Mouse (Mus musculus) left cerebral cortex, adult 18-20 months (tissue): ENCODE measurements around the gene Fn1. TPM values are rescaled to one million over a fixed set of nuclear protein-coding genes. Genes with fewer than 3 reads are reported as not detected.

Experiments
- DNase-seq, 2 experiments: peaks; one replicate each; pipeline ENCODE4 v3.0.0; 2021 to 2022; ENCODE audit warnings: low spot score in 2 of 2, mixed read lengths in 1 of 2
- long read RNA-seq, 2 experiments: library from polyadenylated mRNA; stranded (forward); transcript quantifications; one replicate each; pipeline ENCODE4 v2.0.0; 2021
- total RNA-seq, 2 experiments: library from RNA; stranded (reverse); gene quantifications; 2 replicates each; pipeline ENCODE4 v1.2.3; 2021

The Fn1 gene
- total RNA-seq: 10 to 100 TPM; 42.0 to 45.8 TPM
- long read RNA-seq, experiment 1, full-length matches to known transcripts: 3 of 17 reads
- long read RNA-seq, experiment 1, partial matches to known transcripts: 12 of 17 reads
- long read RNA-seq, experiment 1, other reads (novel, unspliced or antisense): 2 of 17 reads
- long read RNA-seq, experiment 2, full-length matches to known transcripts: 2 of 8 reads
- long read RNA-seq, experiment 2, partial matches to known transcripts: 5 of 8 reads
- long read RNA-seq, experiment 2, other reads (novel, unspliced or antisense): 1 of 8 reads

DNA sequence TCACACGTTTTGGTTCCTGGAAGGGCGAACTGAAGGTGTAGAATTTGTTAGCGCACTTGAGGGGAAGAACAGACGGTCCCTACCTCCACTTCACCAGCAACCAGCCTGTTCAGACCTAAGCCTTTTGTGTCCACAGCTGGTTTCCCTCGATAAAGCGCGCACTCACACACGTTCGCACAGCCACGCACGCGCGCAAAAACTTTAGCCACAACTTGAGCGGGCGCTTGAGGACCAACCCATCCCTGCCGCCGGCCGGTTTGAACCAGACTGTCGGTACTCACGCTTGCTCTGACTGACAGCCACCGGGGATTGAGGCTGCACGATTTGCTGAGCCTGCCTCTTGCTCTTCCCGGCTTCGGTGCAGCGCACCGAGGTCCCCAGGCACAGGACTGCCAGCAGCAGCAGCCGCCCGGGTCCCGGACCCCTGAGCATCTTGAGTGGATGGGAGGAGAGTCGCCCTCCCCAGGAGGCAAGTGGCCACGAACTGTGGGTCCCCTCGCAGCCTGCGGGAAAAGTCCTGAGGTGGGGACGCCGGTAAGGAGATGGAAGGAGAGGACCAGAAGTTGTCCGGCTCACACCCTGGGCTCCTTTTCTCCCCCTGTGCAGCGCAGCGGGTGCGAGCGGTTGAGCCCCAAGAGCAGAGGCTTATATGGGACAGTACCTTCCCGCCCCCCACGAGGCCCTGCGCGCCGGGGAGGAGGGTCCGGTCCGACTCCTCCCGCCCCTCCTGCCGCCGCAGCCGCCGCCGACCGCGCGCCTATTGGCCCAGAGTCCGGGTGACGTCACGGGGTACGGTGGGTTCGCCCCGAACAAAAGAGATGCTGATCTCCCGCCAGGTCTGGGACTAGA is at the start of gene Fn1:
Gene Fn1, minus strand, starts transcription at position 650 of the 849 bp plus-strand sequence.
- peak; percentile 21 to 29 for DNase-seq

DNA sequence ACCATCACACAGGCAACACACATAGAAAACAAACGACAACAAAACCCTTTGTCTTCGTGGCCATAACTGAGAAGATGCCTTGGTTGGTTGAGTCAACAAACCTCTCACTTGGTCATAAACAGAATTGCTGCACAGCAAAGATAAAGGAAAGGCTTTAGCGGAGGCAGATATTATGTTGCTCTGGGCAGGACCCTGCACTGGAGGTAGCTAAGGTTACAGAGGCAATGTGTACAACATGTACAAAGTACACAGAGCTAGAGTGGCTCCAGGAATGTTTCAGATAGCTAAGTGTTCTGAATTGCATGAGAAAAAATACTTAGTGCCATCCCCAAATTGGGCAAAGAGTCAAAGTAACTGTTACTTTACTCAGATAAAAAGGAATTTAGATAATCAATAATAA is 43.1 kb upstream of the Fn1 start:
- DNase-seq: no peak

- DNase-seq: no peak
These were observed 38.7 kb upstream of the Fn1 start for GRCm38 (mm10) chr1:71691472-71692277.

DNA sequence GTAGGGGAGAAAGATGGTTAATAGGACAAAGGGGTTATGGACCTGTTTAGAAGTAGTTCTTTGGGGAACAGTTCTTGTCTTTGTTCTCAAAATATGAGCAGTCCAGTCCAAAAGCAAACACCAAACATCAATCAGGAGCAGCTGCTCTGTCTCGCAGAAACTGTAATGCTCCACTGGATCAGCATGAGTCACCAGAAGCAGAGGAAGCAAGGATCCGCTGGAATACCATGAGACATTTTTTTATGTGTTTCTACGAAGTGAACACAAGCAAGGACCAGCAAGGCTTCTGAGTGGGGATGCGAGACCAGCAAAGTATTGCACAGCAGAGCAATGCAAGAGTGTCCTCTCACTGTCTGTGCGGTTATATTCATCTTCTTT is 35.9 kb upstream of the Fn1 start:
- no peak for DNase-seq

GRCm38 (mm10) chr1:71688272-71688925 is 35.4 kb upstream of the Fn1 start:
- no peak for DNase-seq

DNA sequence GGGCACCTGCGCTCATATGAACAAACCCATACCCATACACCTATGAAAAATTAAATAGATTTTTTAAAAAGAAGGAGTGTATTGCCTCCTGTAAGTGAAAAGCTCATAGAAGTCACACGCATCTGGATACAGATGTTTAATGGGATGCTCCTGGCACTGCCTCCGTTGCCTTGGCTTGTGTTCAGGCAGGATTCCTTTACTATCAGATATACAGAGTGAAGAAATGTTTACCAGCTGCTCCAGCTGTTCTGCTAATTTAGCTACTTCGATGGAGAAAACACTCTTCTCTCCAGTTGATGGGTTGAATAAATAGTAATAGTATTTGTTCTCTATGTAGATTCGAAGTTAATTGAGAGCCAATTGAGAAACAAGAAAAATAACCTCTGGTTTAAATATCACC is 33.8 kb upstream of the Fn1 start:
- DNase-seq: no peak

DNA sequence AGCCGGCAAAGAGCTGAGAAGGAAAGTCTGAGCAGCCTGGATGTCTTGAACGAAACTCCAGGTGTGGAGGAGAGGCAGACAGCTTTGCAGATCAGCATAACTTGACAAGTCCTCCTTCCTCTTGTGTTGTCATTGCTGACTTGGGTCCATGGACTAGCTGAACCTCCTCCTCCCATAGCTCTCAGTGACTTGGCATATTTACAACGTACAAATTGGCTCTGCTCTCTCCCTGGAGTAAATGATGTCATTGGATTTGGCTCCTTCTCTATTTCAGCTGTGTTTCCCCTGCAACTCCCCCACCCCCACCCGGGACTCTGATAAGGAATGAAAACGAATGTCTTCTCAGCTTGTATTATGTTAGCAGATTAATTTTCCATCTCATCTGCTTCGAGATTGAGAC is 30.7 kb upstream of the Fn1 start:
- DNase-seq: no peak

GRCm38 (mm10) chr1:71682194-71682715 is 29.3 kb upstream of the Fn1 start:
- no peak for DNase-seq

DNA sequence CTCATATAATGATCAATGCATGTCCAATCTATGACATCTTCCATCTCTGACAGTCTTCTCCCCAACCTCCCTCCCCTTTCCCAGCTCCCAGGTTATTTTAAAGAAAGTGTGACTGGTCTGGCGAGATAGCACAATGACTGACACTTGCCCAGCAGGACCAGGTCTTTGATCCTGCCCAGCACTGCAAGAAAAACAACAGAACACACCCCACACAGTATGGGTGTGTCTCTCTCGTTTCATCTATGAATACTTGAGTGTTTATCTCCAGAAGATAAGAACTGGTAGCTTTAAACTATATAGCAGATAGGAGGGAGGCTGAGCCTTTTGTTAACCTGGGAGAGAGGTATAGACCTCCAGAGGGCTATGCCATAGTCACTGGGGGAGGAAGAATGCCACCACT is 28.3 kb upstream of the Fn1 start:
- no peak for DNase-seq

DNA sequence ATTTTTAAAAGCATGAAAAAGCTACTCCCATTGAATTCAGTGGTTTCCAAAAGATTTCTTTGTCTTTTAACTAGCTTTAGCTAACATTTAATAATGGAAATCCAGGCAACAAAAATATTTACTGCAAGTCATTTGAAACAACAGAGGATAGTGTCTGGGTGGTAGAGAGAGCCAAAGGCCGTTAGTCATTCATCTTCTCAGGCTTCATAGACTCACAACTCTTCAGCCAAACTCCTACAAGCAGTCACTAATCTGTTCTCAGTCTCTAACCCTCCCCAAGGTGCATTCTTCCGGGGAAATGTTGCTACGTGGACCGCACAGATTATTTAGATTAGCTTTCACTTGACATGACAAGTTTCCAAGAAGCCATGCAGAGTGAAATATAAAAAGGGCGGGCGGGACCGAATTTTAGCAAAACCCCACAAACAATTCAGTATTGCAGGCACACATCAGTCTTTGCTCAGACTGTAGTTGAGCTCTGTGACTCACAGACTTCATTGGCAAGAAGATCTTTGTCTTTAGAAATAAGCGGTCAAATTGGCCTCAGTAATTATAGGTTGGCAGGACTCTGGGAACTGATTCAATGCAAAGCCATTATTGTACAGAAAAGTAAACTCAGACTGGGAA is 27.2 kb upstream of the Fn1 start:
- DNase-seq: no peak

GRCm38 (mm10) chr1:71675420-71675819 is 22.4 kb upstream of the Fn1 start:
- no peak for DNase-seq

GRCm38 (mm10) chr1:71674274-71674673 is 21.3 kb upstream of the Fn1 start:
- DNase-seq: no peak

DNA sequence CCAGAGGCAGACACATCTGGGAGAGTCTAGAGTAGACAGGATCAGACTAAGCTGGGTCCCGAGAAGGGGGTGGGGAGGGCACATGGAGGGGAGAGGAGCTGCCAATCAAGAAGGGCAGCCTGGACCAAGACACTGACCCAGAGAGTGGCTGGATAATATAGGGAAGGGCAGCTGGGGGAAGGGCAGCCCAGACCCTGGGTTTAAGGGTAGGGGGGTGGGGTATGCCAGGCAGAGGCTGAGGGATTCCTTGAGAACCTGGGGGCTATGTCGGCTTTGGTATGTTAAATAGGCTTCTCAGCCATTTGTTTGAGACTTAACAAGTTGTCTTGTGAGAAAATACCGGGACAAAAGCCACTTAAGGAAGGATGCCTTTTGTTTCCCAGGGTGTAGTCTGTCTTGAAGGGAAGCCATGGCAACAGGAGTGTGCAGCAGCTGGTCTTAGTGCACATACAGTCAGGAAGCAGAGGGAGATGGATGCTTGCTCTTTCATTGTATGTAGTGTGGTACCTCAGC is 20.5 kb upstream of the Fn1 start:
- no peak for DNase-seq

- DNase-seq: no peak
These were observed 19.3 kb upstream of the Fn1 start for GRCm38 (mm10) chr1:71672346-71672745.

DNA sequence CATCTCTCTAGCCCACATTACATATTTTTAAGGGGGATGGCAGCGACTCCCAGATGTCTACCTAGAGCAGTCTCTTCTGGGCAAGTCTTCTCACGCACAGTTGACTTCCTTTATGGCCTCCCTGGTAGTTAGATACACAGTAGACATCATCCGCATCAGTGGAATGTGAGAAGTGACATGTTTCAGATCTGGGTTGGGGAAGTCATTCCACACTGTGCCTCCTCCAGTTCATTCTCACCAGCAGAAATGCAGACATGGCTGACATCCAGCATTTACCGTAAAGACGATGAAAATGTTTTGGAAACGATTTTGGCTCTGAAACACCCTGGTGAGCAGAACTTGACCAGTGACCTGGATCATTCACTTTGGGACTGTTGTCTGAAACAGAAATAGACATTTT is 10.2 kb upstream of the Fn1 start:
- no peak for DNase-seq

DNA sequence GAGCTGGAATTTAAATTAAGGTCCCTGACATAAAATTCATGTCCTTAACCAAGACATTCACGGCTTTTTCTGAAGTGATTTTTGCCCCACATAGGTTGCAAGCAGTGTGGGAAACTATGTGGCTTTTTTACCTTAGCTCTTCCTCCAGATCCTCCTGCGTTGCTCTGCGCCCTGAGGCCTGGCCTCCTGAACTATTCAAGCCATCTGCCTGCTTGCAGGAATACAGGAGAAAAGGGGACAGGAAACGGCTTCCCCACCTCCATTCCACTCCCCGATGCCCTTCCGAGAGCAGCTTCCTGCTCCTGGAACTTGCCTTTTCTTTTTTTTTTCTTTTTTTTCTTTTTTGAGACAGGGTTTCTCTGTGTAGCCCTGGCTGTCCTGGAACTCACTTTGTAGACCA is 5.6 kb upstream of the Fn1 start:
- DNase-seq: no peak

DNA sequence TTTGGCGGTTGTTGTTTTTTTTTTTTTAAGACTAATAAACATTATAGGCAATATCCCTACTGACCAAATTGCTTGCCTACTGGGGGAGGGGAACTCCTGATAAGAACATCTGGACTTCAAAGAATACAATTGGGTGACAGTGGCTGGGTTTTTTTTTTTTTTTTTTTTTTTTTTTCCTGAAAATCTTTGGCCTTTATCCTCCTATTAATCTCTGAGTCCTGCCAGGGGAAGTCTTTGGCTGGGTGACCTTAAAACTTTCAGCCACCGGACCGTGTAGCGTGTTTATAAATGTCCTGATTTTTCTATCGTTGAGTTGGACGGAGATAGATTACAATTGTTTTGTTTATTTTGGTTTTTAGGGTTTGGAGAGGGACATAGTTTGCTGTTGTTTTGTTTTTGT is 3.3 kb upstream of the Fn1 start:
- DNase-seq: no peak

GRCm38 (mm10) chr1:71654221-71654620 is 1.2 kb upstream of the Fn1 start:
- no peak for DNase-seq

DNA sequence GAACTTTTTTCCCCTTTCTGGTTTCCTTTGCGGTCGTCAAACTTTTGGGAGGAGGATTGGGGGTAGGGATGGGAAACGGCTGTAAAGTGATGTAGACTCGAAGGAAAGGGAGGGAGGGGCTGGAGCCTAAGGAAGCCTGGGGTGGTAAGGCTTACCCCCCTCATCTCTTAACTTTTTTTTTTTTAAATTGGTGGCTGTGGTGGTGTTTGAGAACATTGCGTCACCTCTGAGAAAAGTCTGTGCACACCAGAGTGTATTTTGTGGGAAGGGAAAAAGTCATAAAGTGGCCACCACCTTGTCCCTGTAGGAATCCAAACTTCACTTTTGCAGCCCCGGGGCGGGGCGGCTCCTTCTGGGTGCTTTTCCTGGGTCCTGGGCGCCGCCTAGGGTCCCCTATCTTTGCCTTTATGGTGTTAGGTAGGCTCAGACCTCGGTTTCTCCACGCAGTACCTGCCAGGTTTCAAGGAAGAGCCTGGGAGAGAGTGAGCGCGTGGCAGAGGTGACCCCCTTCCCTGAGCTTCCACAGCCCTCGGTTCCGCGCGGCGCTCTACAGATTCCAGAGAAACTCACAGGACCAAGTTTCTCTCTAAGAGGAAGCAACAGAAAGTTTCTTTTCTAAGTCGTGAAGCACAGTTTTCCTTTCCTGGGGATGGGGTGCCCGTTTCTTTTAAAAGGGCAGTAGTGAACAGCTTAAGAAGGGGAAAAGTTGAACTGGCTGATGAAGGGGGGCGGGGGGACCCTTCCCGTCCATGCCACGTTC is 580 bp upstream of the Fn1 start:
- DNase-seq: no peak

DNA sequence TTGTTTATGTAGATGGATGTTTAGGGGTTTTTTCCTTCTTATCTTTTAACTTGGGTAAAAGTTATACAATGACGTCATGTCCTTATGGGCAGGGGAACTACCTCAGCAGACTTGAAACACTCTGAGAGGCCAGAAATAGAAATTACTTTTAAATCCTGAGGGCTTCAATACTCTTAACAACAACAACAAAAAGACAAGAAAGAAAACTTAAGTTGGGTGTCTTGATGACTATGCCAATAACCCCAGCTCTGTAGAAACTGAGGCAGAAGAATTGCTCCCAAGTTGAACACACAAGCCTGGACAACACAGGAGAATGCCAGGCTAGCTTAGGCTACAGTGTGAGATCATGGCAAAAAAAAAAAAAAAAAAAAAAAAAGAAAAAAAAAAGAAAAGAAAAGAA is 1.2 kb downstream of the Fn1 start:
- no peak for DNase-seq
